Mouse (Mus musculus) heart, embryonic 14.5 days (tissue): ENCODE measurements around the gene Csrnp3. TPM values are rescaled to one million over a fixed set of nuclear protein-coding genes. Genes with fewer than 3 reads are reported as not detected.
A peak's percentile ranks its signal among the peaks of the same experiment; 100 is the strongest.

ENCODE experiments used
- ATAC-seq: fragments of 200-750 bp; cut with Nextera tagmentation; 2 replicates; pipeline ENCODE4 v1.8.0; 2017; ENCODE audit warnings: low read depth, moderate TSS enrichment; ENCODE audit not compliant: insufficient number of reproducible peaks, insufficient read depth, low FRiP score
- H3K27ac ChIP-seq, 2 experiments: fragments of 200-500 bp in 1 of 2; fragments of 300-500 bp in 1 of 2; sonication (generic) in 1 of 2; replicated peaks in 1 of 2; 2 replicates each; pipeline ENCODE4 v1.5.1; 2012 to 2014; ENCODE audit warnings: low read depth in 2 of 2, low read length in 2 of 2, control low read depth in 1 of 2, mild to moderate bottlenecking in 1 of 2, mixed read lengths in 1 of 2; ENCODE audit not compliant: control insufficient read depth in 1 of 2, insufficient read depth in 1 of 2
- H3K27me3 ChIP-seq: fragments of 300-500 bp; sonication (generic); 2 replicates; pipeline ENCODE4 v1.6.1; 2014; ENCODE audit warnings: mild to moderate bottlenecking, low read length, control low read depth; ENCODE audit not compliant: control insufficient read depth, insufficient read depth
- H3K36me3 ChIP-seq: fragments of 300-500 bp; sonication (generic); 2 replicates; pipeline ENCODE4 v1.6.1; 2014; ENCODE audit warnings: mild to moderate bottlenecking, control low read depth, low read length, mixed read lengths; ENCODE audit not compliant: control insufficient read depth, insufficient read depth
- H3K4me1 ChIP-seq, 2 experiments: fragments of 200-500 bp in 1 of 2; fragments of 300-500 bp in 1 of 2; sonication (generic) in 1 of 2; 2 replicates each; pipeline ENCODE4 v1.6.1; 2012 to 2014; ENCODE audit warnings: low read length in 2 of 2, control low read depth in 1 of 2, mixed read lengths in 1 of 2; ENCODE audit not compliant: control insufficient read depth in 2 of 2, insufficient read depth in 2 of 2
- H3K4me2 ChIP-seq: fragments of 300-500 bp; sonication (generic); 2 replicates; pipeline ENCODE4 v1.6.1; 2014; ENCODE audit warnings: mild to moderate bottlenecking, low read length
- H3K4me3 ChIP-seq, 2 experiments: fragments of 200-500 bp in 1 of 2; fragments of 300-500 bp in 1 of 2; sonication (generic) in 1 of 2; 2 replicates each; pipeline ENCODE4 v1.5.1; 2012 to 2014; ENCODE audit warnings: low read length in 2 of 2, mild to moderate bottlenecking in 2 of 2, control low read depth in 1 of 2, low read depth in 1 of 2, moderate library complexity in 1 of 2; ENCODE audit not compliant: control insufficient read depth in 1 of 2, insufficient read depth in 1 of 2
- H3K9ac ChIP-seq: fragments of 300-500 bp; sonication (generic); 2 replicates; pipeline ENCODE4 v1.6.1; 2014; ENCODE audit warnings: mild to moderate bottlenecking, low read length
- H3K9me3 ChIP-seq: fragments of 300-500 bp; sonication (generic); 2 replicates; pipeline ENCODE4 v1.6.1; 2016; ENCODE audit warnings: low read length, control low read depth; ENCODE audit not compliant: control insufficient read depth
- WGBS: fragments of 180-500 bp; shearing (Covaris S2); extraction: QIAGEN DNeasy Blood & Tissue Kit; methylation state at CpG from one replicate; pipeline ENCODE4 v1.1.7; 2014; 5-methylcytosine and 5-hydroxymethylcytosine counted together
- polyA plus RNA-seq: library from polyadenylated mRNA; unstranded; fragments of >200 nt; fragmentation: Nextera tagmentation; extraction: Ambion mirVana; gene quantifications from 2 replicates; pipeline ENCODE4 v1.2.1, GENCODE M21; 2014

Gene Csrnp3
- polyA plus RNA-seq, 1 experiment from 2014 or later, result 1.5 TPM

GRCm38 (mm10) chr2:65826801-65827200, 18.8 kb upstream of the Csrnp3 start:
- 78% methylated on average over 6 of the region's 6 CpGs for WGBS
- Histone ChIP-seq H3K36me3 (no peaks in the 10 kb centered on the region), H3K9ac (no peak overlapping the region), H3K4me3 (no peak overlapping the region), H3K27me3 (no peaks in the 10 kb centered on the region), H3K4me1 (no peaks in the 10 kb centered on the region), H3K9me3 (no peaks in the 10 kb centered on the region), H3K27ac (no peak overlapping the region), H3K4me2 (no peak overlapping the region)
- no peak for ATAC-seq

GRCm38 (mm10) chr2:65828699-65829098, 16.9 kb upstream of the Csrnp3 start:
- no peak for ATAC-seq
- 88% methylated on average over 1 of the region's 1 CpGs for WGBS
- H3K9me3 ChIP-seq, result no peaks in the 10 kb centered on the region
- no peak overlapping the region for H3K4me3 ChIP-seq
- H3K4me1 ChIP-seq, result no peaks in the 10 kb centered on the region
- H3K27ac ChIP-seq, result no peak overlapping the region
- H3K27me3 ChIP-seq, result no peaks in the 10 kb centered on the region
- no peak overlapping the region for H3K4me2 ChIP-seq
- H3K36me3 ChIP-seq, result no peaks in the 10 kb centered on the region
- H3K9ac ChIP-seq, result no peak overlapping the region

GRCm38 (mm10) chr2:65832738-65833395, 12.7 kb upstream of the Csrnp3 start:
- WGBS, result 83% methylated on average over 11 of the region's 11 CpGs
- Histone ChIP-seq H3K27ac (no peak overlapping the region), H3K4me2 (no peak overlapping the region), H3K4me3 (no peak overlapping the region), H3K27me3 (no peaks in the 10 kb centered on the region), H3K9ac (no peak overlapping the region), H3K36me3 (no peaks in the 10 kb centered on the region), H3K4me1 (no peaks in the 10 kb centered on the region), H3K9me3 (no peaks in the 10 kb centered on the region)
- ATAC-seq, result no peak

- Histone ChIP-seq H3K4me2 (no peak overlapping the region), H3K9ac (no peak overlapping the region), H3K4me1 (no peaks in the 10 kb centered on the region), H3K4me3 (no peak overlapping the region), H3K36me3 (no peaks in the 10 kb centered on the region), H3K27ac (no peak overlapping the region), H3K27me3 (no peaks in the 10 kb centered on the region), H3K9me3 (no peaks in the 10 kb centered on the region)
- no peak for ATAC-seq
- 85% methylated on average over 7 of the region's 7 CpGs for WGBS
Measured at GRCm38 (mm10) chr2:65833421-65833820, 12.1 kb upstream of the Csrnp3 start.

- Histone ChIP-seq H3K27ac (no peak overlapping the region), H3K9me3 (no peaks in the 10 kb centered on the region), H3K9ac (no peak overlapping the region), H3K4me3 (no peak overlapping the region), H3K27me3 (no peaks in the 10 kb centered on the region), H3K4me2 (no peak overlapping the region), H3K36me3 (no peaks in the 10 kb centered on the region), H3K4me1 (no peaks in the 10 kb centered on the region)
- 58% methylated on average over 3 of the region's 3 CpGs for WGBS
- no peak for ATAC-seq
Measured at GRCm38 (mm10) chr2:65841606-65842005, 4.0 kb upstream of the Csrnp3 start.

- no peak for ATAC-seq
- Histone ChIP-seq H3K36me3 (no peaks in the 10 kb centered on the region), H3K27me3 (no peaks in the 10 kb centered on the region), H3K4me1 (no peaks in the 10 kb centered on the region), H3K4me3 (no peak overlapping the region), H3K9me3 (no peaks in the 10 kb centered on the region), H3K9ac (no peak overlapping the region), H3K27ac (no peak overlapping the region), H3K4me2 (no peak overlapping the region)
- 40% methylated on average over 3 of the region's 3 CpGs for WGBS
Measured at GRCm38 (mm10) chr2:65842356-65842755, 3.2 kb upstream of the Csrnp3 start.

GRCm38 (mm10) chr2:65846000-65846755, 611 bp downstream of the Csrnp3 start:
- Histone ChIP-seq H3K9me3 (no peaks in the 10 kb centered on the region), H3K4me3 (peak overlapping the region; percentile 46 to 51), H3K4me2 (peak overlapping the region; percentile 88), H3K4me1 (no peaks in the 10 kb centered on the region), H3K27ac (no peak overlapping the region), H3K36me3 (no peaks in the 10 kb centered on the region), H3K27me3 (no peaks in the 10 kb centered on the region), H3K9ac (peak overlapping the region; percentile 54)
- no peak for ATAC-seq
- WGBS, result 3% methylated on average over 22 of the region's 22 CpGs
